Mouse (Mus musculus): ENCODE data around the gene Ift57. TPM values are rescaled to one million over a fixed set of nuclear protein-coding genes. Genes with fewer than 3 reads are reported as not detected.

Gene Ift57
- polyA plus RNA-seq, 2 experiments = 2.0 to 2.7 TPM

GRCm38 (mm10) chr16:49662201-49662600 is 36.8 kb upstream of the Ift57 start:
- Histone ChIP-seq H3K27ac (no peak overlapping the region), H3K4me1 (replicated peaks; ENCODE audit: control insufficient read depth in 2 of 2, insufficient read depth in 2 of 2, low read length in 1 of 2) (no peaks in the 10 kb centered on the region), H3K27me3 (ENCODE audit: control insufficient read depth, insufficient read depth, low read length) (no peaks in the 10 kb centered on the region), H3K4me3 (ENCODE audit: insufficient read depth in 1 of 2, low read depth in 2 of 2, low read length in 2 of 2) (no peak overlapping the region), H3K9ac (replicated peaks) (no peak overlapping the region), H3K9me3 (ENCODE audit: control insufficient read depth, low read length) (no peaks in the 10 kb centered on the region), H3K4me2 (ENCODE audit: low read depth) (no peak overlapping the region), H3K36me3 (replicated peaks; ENCODE audit: control insufficient read depth, insufficient read depth, low read depth) (no peaks in the 10 kb centered on the region)
- no peak for DNase-seq (ENCODE audit: low read depth in 3 of 3, low spot score in 3 of 3)
- TF ChIP-seq EP300 (IDR thresholded peaks at IDR 0.05; ENCODE audit: low read depth) = no peak
- no peak for TF ChIP-seq CTCF (IDR thresholded peaks at IDR 0.05; ENCODE audit: low read depth)
- WGBS (ENCODE audit: insufficient replicate concordance) = 72% methylated on average over 6 of the region's 6 CpGs
- ATAC-seq (ENCODE audit: insufficient read depth) = no peak

- TF ChIP-seq EP300 (IDR thresholded peaks at IDR 0.05; ENCODE audit: low read depth) (no peak), CTCF (IDR thresholded peaks at IDR 0.05; ENCODE audit: low read depth) (no peak)
- WGBS (ENCODE audit: insufficient replicate concordance) = 79% methylated on average over 7 of the region's 7 CpGs
Measured at GRCm38 (mm10) chr16:49664677-49665076, 34.4 kb upstream of the Ift57 start.

GRCm38 (mm10) chr16:49679666-49680065 is 19.4 kb upstream of the Ift57 start:
- H3K4me3 ChIP-seq (ENCODE audit: insufficient read depth in 1 of 2, low read depth in 2 of 2, low read length in 2 of 2) = no peak overlapping the region
- no peaks in the 10 kb centered on the region for H3K4me1 ChIP-seq (replicated peaks; ENCODE audit: control insufficient read depth in 2 of 2, insufficient read depth in 2 of 2, low read length in 1 of 2)
- no peak overlapping the region for H3K9ac ChIP-seq (replicated peaks)
- H3K9me3 ChIP-seq (ENCODE audit: control insufficient read depth, low read length) = no peaks in the 10 kb centered on the region
- DNase-seq (ENCODE audit: low read depth in 3 of 3, low spot score in 3 of 3) (no peak), ATAC-seq (ENCODE audit: insufficient read depth) (no peak)
- 66% methylated on average over 6 of the region's 6 CpGs for WGBS (ENCODE audit: insufficient replicate concordance)
- no peak overlapping the region for H3K27ac ChIP-seq
- no peaks in the 10 kb centered on the region for H3K36me3 ChIP-seq (replicated peaks; ENCODE audit: control insufficient read depth, insufficient read depth, low read depth)
- no peak for TF ChIP-seq CTCF (IDR thresholded peaks at IDR 0.05; ENCODE audit: low read depth)
- no peak for TF ChIP-seq EP300 (IDR thresholded peaks at IDR 0.05; ENCODE audit: low read depth)
- H3K27me3 ChIP-seq (ENCODE audit: control insufficient read depth, insufficient read depth, low read length) = no peaks in the 10 kb centered on the region
- no peak overlapping the region for H3K4me2 ChIP-seq (ENCODE audit: low read depth)

More at GRCm38 (mm10) chr16:49664677-49665076, 34.4 kb upstream of the Ift57 start:
- Histone ChIP-seq H3K4me2 (ENCODE audit: low read depth) (no peak overlapping the region), H3K4me1 (replicated peaks; ENCODE audit: control insufficient read depth in 2 of 2, insufficient read depth in 2 of 2, low read length in 1 of 2) (no peaks in the 10 kb centered on the region), H3K27me3 (ENCODE audit: control insufficient read depth, insufficient read depth, low read length) (no peaks in the 10 kb centered on the region), H3K9ac (replicated peaks) (no peak overlapping the region), H3K9me3 (ENCODE audit: control insufficient read depth, low read length) (no peaks in the 10 kb centered on the region), H3K27ac (no peak overlapping the region), H3K36me3 (replicated peaks; ENCODE audit: control insufficient read depth, insufficient read depth, low read depth) (no peaks in the 10 kb centered on the region), H3K4me3 (ENCODE audit: insufficient read depth in 1 of 2, low read depth in 2 of 2, low read length in 2 of 2) (no peak overlapping the region)
- no peak for DNase-seq (ENCODE audit: low read depth in 3 of 3, low spot score in 3 of 3)
- no peak for ATAC-seq (ENCODE audit: insufficient read depth)

- H3K9ac ChIP-seq (replicated peaks) = no peak overlapping the region
- no peaks in the 10 kb centered on the region for H3K4me1 ChIP-seq (replicated peaks; ENCODE audit: control insufficient read depth in 2 of 2, insufficient read depth in 2 of 2, low read length in 1 of 2)
- H3K9me3 ChIP-seq (ENCODE audit: control insufficient read depth, low read length) = no peaks in the 10 kb centered on the region
- H3K4me2 ChIP-seq (ENCODE audit: low read depth) = no peak overlapping the region
- H3K36me3 ChIP-seq (replicated peaks; ENCODE audit: control insufficient read depth, insufficient read depth, low read depth) = no peaks in the 10 kb centered on the region
- H3K27me3 ChIP-seq (ENCODE audit: control insufficient read depth, insufficient read depth, low read length) = no peaks in the 10 kb centered on the region
- 83% methylated on average over 4 of the region's 4 CpGs for WGBS (ENCODE audit: insufficient replicate concordance)
- DNase-seq (ENCODE audit: low read depth in 3 of 3, low spot score in 3 of 3) (no peak), ATAC-seq (ENCODE audit: insufficient read depth) (no peak)
- no peak overlapping the region for H3K4me3 ChIP-seq (ENCODE audit: insufficient read depth in 1 of 2, low read depth in 2 of 2, low read length in 2 of 2)
- TF ChIP-seq CTCF (IDR thresholded peaks at IDR 0.05; ENCODE audit: low read depth) (no peak), EP300 (IDR thresholded peaks at IDR 0.05; ENCODE audit: low read depth) (no peak)
- H3K27ac ChIP-seq = no peak overlapping the region
Measured at GRCm38 (mm10) chr16:49684961-49685360, 14.1 kb upstream of the Ift57 start.

GRCm38 (mm10) chr16:49699821-49700220 is 788 bp downstream of the Ift57 start:
- WGBS (ENCODE audit: insufficient replicate concordance) = 28% methylated on average over 5 of the region's 5 CpGs
- H3K4me1 ChIP-seq (replicated peaks; ENCODE audit: control insufficient read depth in 2 of 2, insufficient read depth in 2 of 2, low read length in 1 of 2) = peaks cover 7 to 10% of the 10 kb centered on the region in 2 experiments
- no peak for ATAC-seq (ENCODE audit: insufficient read depth)
- peak overlapping the region; percentile 94 for H3K4me2 ChIP-seq (ENCODE audit: low read depth)
- H3K9ac ChIP-seq (replicated peaks) = no peak overlapping the region
- no peak overlapping the region for H3K27ac ChIP-seq
- no peaks in the 10 kb centered on the region for H3K27me3 ChIP-seq (ENCODE audit: control insufficient read depth, insufficient read depth, low read length)
- peak overlapping the region; percentile 66 to 71; a peak in 3 of 4 replicates for H3K4me3 ChIP-seq (ENCODE audit: insufficient read depth in 1 of 2, low read depth in 2 of 2, low read length in 2 of 2)
- no peak for DNase-seq (ENCODE audit: low read depth in 3 of 3, low spot score in 3 of 3)
- no peaks in the 10 kb centered on the region for H3K36me3 ChIP-seq (replicated peaks; ENCODE audit: control insufficient read depth, insufficient read depth, low read depth)
- TF ChIP-seq EP300 (IDR thresholded peaks at IDR 0.05; ENCODE audit: low read depth) (no peak), CTCF (IDR thresholded peaks at IDR 0.05; ENCODE audit: low read depth) (no peak)
- no peaks in the 10 kb centered on the region for H3K9me3 ChIP-seq (ENCODE audit: control insufficient read depth, low read length)

Data from liver, embryonic 14.5 days (tissue).